Mouse (Mus musculus) embryo, embryonic 9.5 days (tissue): ENCODE measurements at regions not wholly inside any gene's neighbourhood (a gene's known extent, or its start where the extent isn't known, plus 50 kb on each side); places are given as distances from the start of the nearest gene placed in this dataset.
"Not testable (repeated sequence)": the region's sequence is repeated elsewhere in the genome, so short reads cannot be mapped to it uniquely, and the experiment has no call there.

ENCODE experiments used
- DNase-seq: peaks from one replicate; pipeline ENCODE4 v3.0.0-alpha.2; 2017; ENCODE audit errors: extremely low spot score

DNA sequence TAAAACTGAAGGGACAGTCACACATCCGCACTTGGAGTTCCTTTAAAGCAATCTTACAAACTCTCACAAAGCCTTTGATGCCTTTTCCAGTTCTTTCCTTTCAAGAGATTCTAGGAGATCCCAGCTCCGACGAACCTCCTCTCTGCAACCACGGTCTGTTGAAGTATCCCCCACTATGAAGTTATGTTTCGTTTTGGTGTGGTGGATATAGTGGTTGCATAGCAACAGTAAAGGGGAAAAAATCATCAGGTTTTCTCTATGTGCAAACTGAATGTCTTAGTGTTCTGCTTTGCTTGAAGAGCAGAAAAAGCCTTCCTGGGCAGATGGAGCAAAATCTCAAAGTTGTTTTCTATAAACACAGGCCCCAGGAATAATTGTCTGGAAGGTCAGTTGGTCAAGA, 147.4 kb upstream of the Dlgap1 start:
- no peak for DNase-seq

- no peak for DNase-seq
These were observed 147.0 kb upstream of the Dlgap1 start for GRCm38 (mm10) chr17:69821901-69822300.

DNA sequence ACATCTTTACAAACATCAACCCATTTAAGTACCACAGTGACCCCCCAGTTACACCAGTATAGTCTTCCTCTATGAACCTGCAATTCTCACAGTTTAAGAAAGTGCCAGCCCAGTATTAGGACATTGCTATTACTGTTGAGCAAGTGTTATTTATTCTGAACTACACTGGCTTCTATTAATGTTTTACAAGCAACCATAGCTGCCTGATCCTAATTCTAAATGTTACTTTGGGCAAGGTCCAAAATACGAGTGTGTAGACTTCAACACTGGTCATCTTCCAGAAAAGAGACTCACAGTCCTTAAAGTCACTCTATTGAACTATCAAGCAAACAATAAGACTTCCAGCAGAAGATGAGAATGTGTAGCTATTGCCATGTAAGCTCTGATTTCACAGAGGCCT, 146.0 kb upstream of the Dlgap1 start:
- no peak for DNase-seq

DNA sequence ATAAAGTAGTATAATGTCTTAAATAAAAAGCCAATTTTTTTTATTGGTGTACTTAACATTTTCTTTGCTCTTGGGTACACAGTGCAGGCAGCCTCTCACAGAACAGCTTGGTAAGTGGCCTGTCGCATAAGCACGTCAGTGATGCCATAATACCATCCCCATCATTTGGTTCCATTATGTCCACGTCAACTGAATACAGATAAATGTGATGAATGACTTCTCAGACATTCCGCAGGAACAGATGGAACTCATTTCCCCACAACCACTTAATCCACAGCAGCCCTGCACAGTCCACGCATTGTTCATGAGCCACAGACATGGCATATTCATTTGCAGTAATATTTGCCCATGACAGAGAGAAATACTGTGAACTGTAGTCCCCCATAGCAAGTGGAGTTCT, 127.6 kb upstream of the Dlgap1 start:
- DNase-seq = no peak

DNA sequence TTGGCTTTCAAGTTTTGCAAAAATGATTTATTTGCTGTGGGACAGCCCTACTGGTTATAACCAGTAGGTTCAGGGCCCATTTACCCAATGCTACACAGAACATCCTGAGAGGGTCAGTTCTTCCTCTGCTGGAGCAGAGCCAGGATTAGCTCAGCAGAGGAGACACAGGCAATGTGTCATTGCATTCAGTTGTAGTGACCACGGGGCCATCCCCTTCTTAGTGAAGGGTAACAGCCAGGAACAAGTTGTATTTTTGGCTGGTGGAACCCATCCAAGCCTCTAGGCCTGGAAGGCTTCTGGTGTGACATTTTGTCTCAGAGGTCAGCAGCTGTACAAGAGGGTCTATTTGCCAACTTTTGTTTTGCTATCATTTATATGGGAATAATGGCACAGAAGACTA, 120.6 kb upstream of the Dlgap1 start:
- no peak for DNase-seq

- DNase-seq = peak; percentile 4
These were observed 118.8 kb upstream of the Dlgap1 start for GRCm38 (mm10) chr17:69850075-69850474.

- DNase-seq = not testable (repeated sequence)
These were observed 88.9 kb upstream of the Dlgap1 start for GRCm38 (mm10) chr17:69879958-69880357.

DNA sequence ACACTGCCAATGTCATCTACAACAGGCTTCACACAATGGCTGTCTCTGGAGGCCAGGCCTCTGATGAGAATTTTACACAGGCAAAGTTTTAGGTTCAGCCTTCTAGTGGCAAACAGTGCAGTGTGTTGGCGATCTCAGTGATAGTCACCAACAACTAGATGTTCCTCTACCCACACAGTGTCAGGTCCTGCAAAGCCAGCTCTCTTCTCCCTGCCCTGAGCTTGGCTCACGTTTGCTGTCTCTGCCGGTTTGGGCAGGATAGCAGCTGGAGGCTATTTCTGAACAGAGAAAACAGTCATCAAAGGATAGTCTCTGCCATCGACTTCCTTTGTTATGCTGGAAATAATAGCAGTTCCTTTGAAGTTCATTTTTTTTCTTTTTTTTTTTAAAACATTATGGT, 74.9 kb upstream of the Dlgap1 start:
- no peak for DNase-seq
